Mouse (Mus musculus): ENCODE measurements around the gene Gprc5a. TPM values are rescaled to one million over a fixed set of nuclear protein-coding genes. Genes with fewer than 3 reads are reported as not detected.

Gprc5a gene
- polyA plus RNA-seq, 1 experiment from 2014 or later, result 9.8 TPM

DNA sequence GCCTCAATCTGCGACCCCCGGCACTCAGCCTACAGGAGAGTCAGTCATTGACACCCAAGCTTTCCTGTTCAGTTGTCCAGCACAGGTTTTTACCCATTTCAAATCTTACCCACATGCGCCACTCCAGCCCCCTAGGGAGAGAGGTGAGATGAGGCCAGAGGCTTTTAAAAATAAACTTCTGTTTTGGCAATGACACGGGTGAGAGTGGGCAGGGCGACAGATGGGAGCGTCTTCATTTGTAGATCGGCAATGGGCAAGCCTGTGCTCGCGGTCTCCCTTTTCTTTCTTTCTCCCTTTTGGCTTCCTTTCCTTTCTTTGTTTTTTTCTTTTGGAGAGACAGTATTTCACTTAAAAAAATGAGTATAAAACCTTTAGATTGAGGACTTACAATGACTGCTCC is 68.0 kb downstream of the Gprc5a start:
- no peak for TF ChIP-seq EP300 (optimal IDR thresholded peaks at IDR 0.05)
- TF ChIP-seq CTCF (IDR thresholded peaks at IDR 0.05; ENCODE audit: low read depth), result no peak
- Histone ChIP-seq H3K9me3 (ENCODE audit: control insufficient read depth, low read length) (no peaks in the 10 kb centered on the region), H3K27ac (replicated peaks) (no peak overlapping the region), H3K27me3 (ENCODE audit: control insufficient read depth, insufficient read depth, low read length) (no peaks in the 10 kb centered on the region), H3K9ac (ENCODE audit: low read length) (no peak overlapping the region), H3K4me1 (replicated peaks; ENCODE audit: control insufficient read depth, insufficient read depth) (no peaks in the 10 kb centered on the region), H3K4me3 (ENCODE audit: low read depth, low read length) (no peak overlapping the region), H3K36me3 (ENCODE audit: control insufficient read depth, insufficient read depth, low read length) (no peaks in the 10 kb centered on the region; the same call in 1 of the 2 replicates), H3K4me2 (replicated peaks; ENCODE audit: low read depth) (no peak overlapping the region)
- no peak for DNase-seq (ENCODE audit: low spot score)
- 89% methylated on average over 9 of the region's 9 CpGs for WGBS
- no peak for ATAC-seq (ENCODE audit: low FRiP score, low TSS enrichment)

Other genes starting within 250 kb of the Gprc5a start
- 4.3 and 4.7 TPM in 2 replicates for gene Crebl2, start 235.5 kb upstream of the Gprc5a start, polyA plus RNA-seq (2015; fragmentation: Nextera tagmentation; extraction: Ambion mirVana)
- gene Gpr19, start 167.1 kb upstream of the Gprc5a start, polyA plus RNA-seq (2015; fragmentation: Nextera tagmentation; extraction: Ambion mirVana), result 6.6 and 6.9 TPM in 2 replicates
- gene Cdkn1b, start 145.2 kb upstream of the Gprc5a start, polyA plus RNA-seq (2015; fragmentation: Nextera tagmentation; extraction: Ambion mirVana), result 11.7 and 14.4 TPM in 2 replicates
- gene Apold1, start 83.9 kb upstream of the Gprc5a start, polyA plus RNA-seq (2015; fragmentation: Nextera tagmentation; extraction: Ambion mirVana), result 1.5 and 1.8 TPM in 2 replicates
- 46.0 and 47.7 TPM in 2 replicates for gene Ddx47, start 54.0 kb upstream of the Gprc5a start, polyA plus RNA-seq (2015; fragmentation: Nextera tagmentation; extraction: Ambion mirVana)
- gene Gprc5d, start 52.6 kb downstream of the Gprc5a start, polyA plus RNA-seq (2015; fragmentation: Nextera tagmentation; extraction: Ambion mirVana), result 0.07 TPM in 1 of 2 replicates, not detected in the other
- gene Fam234b, start 132.3 kb downstream of the Gprc5a start, polyA plus RNA-seq (2015; fragmentation: Nextera tagmentation; extraction: Ambion mirVana), result 12.4 and 13.3 TPM in 2 replicates
- gene Hebp1, start 132.4 kb downstream of the Gprc5a start, polyA plus RNA-seq (2015; fragmentation: Nextera tagmentation; extraction: Ambion mirVana), result 33.7 and 42.3 TPM in 2 replicates
- gene Gsg1, start 188.7 kb downstream of the Gprc5a start, polyA plus RNA-seq (2015; fragmentation: Nextera tagmentation; extraction: Ambion mirVana), result 0.50 and 0.80 TPM in 2 replicates
- gene Pbp2, start 244.8 kb downstream of the Gprc5a start, polyA plus RNA-seq (2015; fragmentation: Nextera tagmentation; extraction: Ambion mirVana), result 3.5 and 4.5 TPM in 2 replicates